Mouse (Mus musculus): ENCODE data around the gene Usp49. TPM values are rescaled to one million over a fixed set of nuclear protein-coding genes. Genes with fewer than 3 reads are reported as not detected.

Gene Usp49
- polyA plus RNA-seq, 1 experiment from 2014 or later = 4.1 TPM

DNA sequence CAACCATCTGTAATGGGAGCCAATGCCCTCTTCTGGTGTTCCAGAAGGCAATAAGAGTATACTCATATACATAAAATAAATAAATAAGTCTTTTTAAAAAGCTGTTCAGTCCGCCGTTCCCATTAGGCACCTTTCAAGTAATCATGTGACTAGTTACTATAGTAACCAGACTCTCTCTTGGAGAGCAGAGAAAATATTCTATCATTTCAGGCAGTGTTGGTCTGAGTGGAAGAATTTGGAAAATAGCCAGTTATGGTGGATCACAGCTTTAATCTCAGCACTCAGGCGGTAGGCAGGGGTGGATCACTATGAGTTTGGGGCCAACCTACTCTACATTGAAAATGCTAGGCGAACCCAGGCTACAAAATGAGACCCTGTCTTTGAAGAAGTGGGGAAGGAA, 38.7 kb downstream of the Usp49 start:
- DNase-seq (ENCODE audit: low spot score) = no peak
- Histone ChIP-seq H3K27me3 (replicated peaks; ENCODE audit: low read depth, poor library complexity, severe bottlenecking) (peaks cover 44% of the 10 kb centered on the region), H3K4me3 (no peak overlapping the region), H3K27ac (replicated peaks) (no peak overlapping the region), H3K36me3 (replicated peaks) (peaks cover 6% of the 10 kb centered on the region; the same call in 1 of the 2 replicates), H3K9me3 (no peaks in the 10 kb centered on the region), H3K4me1 (peaks cover 23% of the 10 kb centered on the region)
- 87% methylated on average over 4 of the region's 4 CpGs for WGBS

- peak overlapping the region; percentile 71; the same call in 1 of the 2 replicates for H3K27ac ChIP-seq (replicated peaks)
- peak overlapping the region; percentile 63 for H3K4me3 ChIP-seq
- no peaks in the 10 kb centered on the region for H3K9me3 ChIP-seq
- no peak for DNase-seq (ENCODE audit: low spot score)
- H3K27me3 ChIP-seq (replicated peaks; ENCODE audit: low read depth, poor library complexity, severe bottlenecking) = peaks cover 44% of the 10 kb centered on the region
- 8% methylated on average over 14 of the region's 14 CpGs for WGBS
- H3K4me1 ChIP-seq = peaks cover 26% of the 10 kb centered on the region
- peaks cover 22% of the 10 kb centered on the region for H3K36me3 ChIP-seq (replicated peaks)
Measured at GRCm38 (mm10) chr17:47671988-47672310, 41.5 kb downstream of the Usp49 start.

DNA sequence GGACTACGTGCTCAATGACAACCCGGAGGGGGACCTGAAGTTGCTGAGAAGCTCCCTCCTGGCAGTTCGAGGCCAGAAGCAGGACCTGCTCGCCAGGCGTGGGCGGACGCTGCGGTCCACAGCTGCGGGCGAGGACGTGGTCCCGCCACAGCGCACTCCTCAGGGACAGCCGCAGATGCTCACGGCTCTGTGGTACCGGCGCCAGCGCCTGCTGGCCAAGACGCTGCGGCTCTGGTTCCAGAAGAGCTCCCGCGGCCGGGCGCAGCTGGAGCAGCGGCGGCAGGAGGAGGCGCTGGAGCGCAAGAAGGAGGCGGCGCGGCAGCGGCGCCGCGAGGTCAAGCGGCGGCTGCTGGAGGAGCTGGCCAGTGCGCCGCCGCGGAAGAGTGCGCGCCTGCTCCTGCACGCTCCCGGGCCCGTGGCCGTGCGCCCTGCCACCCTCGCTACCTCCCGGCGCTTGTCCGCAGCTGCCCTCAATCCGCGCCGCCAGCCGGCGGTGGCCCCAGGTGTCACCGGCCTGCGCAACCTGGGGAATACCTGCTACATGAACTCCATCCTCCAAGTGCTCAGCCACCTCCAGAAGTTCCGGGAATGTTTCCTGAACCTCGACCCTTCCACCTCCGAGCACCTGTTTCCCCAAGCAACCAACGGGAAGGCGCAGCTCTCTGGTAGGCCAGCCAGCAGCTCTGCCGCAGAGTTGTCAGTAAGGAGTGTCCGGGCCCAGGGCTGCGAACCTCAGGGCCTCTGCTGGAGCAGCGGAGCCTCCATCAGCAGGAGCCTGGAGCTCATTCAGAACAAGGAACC, 42.0 kb downstream of the Usp49 start:
- H3K27me3 ChIP-seq (replicated peaks; ENCODE audit: low read depth, poor library complexity, severe bottlenecking) = peaks cover 44% of the 10 kb centered on the region
- peaks cover 25% of the 10 kb centered on the region for H3K36me3 ChIP-seq (replicated peaks)
- WGBS = 3% methylated on average over 68 of the region's 68 CpGs
- peak overlapping the region; percentile 71; the same call in 1 of the 2 replicates for H3K27ac ChIP-seq (replicated peaks)
- H3K4me3 ChIP-seq = peak overlapping the region; percentile 63
- H3K9me3 ChIP-seq = no peaks in the 10 kb centered on the region
- DNase-seq (ENCODE audit: low spot score) = peak; percentile 83
- H3K4me1 ChIP-seq = peaks cover 26% of the 10 kb centered on the region

DNA sequence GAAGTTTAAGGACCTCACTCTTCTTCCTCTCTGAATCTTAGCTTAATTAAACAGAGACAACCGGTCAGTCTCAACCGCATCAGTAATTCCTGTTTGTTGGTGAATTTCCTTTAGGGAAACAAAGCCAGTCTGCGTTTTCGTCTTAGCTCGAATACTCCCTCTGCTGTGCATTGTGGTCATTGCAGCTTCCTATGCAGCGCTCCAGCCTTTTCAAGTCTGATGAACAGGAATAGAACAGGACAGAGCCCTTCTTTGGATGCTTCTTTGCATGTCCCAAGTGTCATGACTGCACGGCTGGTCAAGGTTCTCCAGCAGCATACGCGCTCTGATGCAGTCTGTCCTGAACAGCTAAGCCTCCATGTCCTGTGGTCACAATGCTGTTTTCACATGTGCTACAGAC, 46.1 kb downstream of the Usp49 start:
- H3K27ac ChIP-seq (replicated peaks) = 0 out of 2 replicates have a peak overlapping the region, but pooled peaks have one; percentile 4
- peaks cover 26% of the 10 kb centered on the region for H3K4me1 ChIP-seq
- WGBS = 22% methylated on average over 9 of the region's 9 CpGs
- peak; percentile 72 for DNase-seq (ENCODE audit: low spot score)
- peaks cover 23% of the 10 kb centered on the region for H3K27me3 ChIP-seq (replicated peaks; ENCODE audit: low read depth, poor library complexity, severe bottlenecking)
- H3K9me3 ChIP-seq = no peaks in the 10 kb centered on the region
- no peak overlapping the region for H3K4me3 ChIP-seq
- peaks cover 63% of the 10 kb centered on the region for H3K36me3 ChIP-seq (replicated peaks)

- H3K4me3 ChIP-seq = no peak overlapping the region
- peaks cover 12% of the 10 kb centered on the region for H3K4me1 ChIP-seq
- H3K9me3 ChIP-seq = no peaks in the 10 kb centered on the region
- H3K27ac ChIP-seq (replicated peaks) = no peak overlapping the region
- H3K27me3 ChIP-seq (replicated peaks; ENCODE audit: low read depth, poor library complexity, severe bottlenecking) = peaks cover 7% of the 10 kb centered on the region
- no peak for DNase-seq (ENCODE audit: low spot score)
- H3K36me3 ChIP-seq (replicated peaks) = peaks cover 74% of the 10 kb centered on the region
- WGBS = 88% methylated on average over 5 of the region's 5 CpGs
Measured at GRCm38 (mm10) chr17:47678238-47678637, 47.7 kb downstream of the Usp49 start.

- H3K36me3 ChIP-seq (replicated peaks) = peaks cover 78% of the 10 kb centered on the region
- peaks cover 8% of the 10 kb centered on the region for H3K4me1 ChIP-seq
- peaks cover 2% of the 10 kb centered on the region for H3K27me3 ChIP-seq (replicated peaks; ENCODE audit: low read depth, poor library complexity, severe bottlenecking)
- DNase-seq (ENCODE audit: low spot score) = no peak
- H3K9me3 ChIP-seq = no peaks in the 10 kb centered on the region
- H3K4me3 ChIP-seq = no peak overlapping the region
- WGBS = 87% methylated on average over 5 of the region's 5 CpGs
- no peak overlapping the region for H3K27ac ChIP-seq (replicated peaks)
Measured at GRCm38 (mm10) chr17:47678702-47679101, 48.2 kb downstream of the Usp49 start.

DNA sequence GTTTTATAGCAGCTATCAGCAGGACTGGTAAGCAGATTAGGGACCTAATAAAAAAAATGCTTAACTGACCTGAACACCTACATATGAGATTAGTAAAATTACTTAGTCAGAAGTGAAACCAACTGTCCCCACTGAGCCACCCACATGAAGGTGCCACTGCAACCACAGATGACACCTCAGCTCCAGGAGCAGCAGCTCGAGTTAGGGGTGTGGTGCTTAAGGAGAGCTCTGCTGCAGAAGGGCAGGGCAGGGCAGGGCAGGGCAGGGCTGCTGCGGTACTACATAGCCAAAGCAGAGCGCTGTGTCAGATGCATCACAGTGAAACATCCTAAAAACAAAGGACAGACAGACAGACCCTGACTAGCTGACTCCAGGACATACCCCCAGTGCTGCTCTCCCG, 52.3 kb downstream of the Usp49 start:
- Histone ChIP-seq H3K27me3 (replicated peaks; ENCODE audit: low read depth, poor library complexity, severe bottlenecking) (no peaks in the 10 kb centered on the region), H3K4me1 (peaks cover 13% of the 10 kb centered on the region), H3K9me3 (no peaks in the 10 kb centered on the region), H3K36me3 (replicated peaks) (peaks cover 83% of the 10 kb centered on the region), H3K27ac (replicated peaks) (no peak overlapping the region), H3K4me3 (no peak overlapping the region)
- DNase-seq (ENCODE audit: low spot score) = no peak
- 85% methylated on average over 4 of the region's 4 CpGs for WGBS

- Histone ChIP-seq H3K4me1 (peaks cover 28% of the 10 kb centered on the region), H3K27me3 (replicated peaks; ENCODE audit: low read depth, poor library complexity, severe bottlenecking) (peaks cover 33% of the 10 kb centered on the region), H3K36me3 (replicated peaks) (peaks cover 38% of the 10 kb centered on the region), H3K27ac (replicated peaks) (peak overlapping the region; percentile 86), H3K9me3 (no peaks in the 10 kb centered on the region), H3K4me3 (peak overlapping the region; percentile 76)
- WGBS = 1% methylated on average over 70 of the region's 70 CpGs
- peak; percentile 97 for DNase-seq (ENCODE audit: low spot score)
Measured at GRCm38 (mm10) chr17:47687409-47688343, 57.2 kb downstream of the Usp49 start.

GRCm38 (mm10) chr17:47688344-47688607, 57.8 kb downstream of the Usp49 start, which contains the start of gene Tomm6:
TSS of gene Tomm6 (minus strand) at chr17:47688386.
- WGBS = under 1% methylated on average over 9 of the region's 9 CpGs
- DNase-seq (ENCODE audit: low spot score) = no peak
- peaks cover 39% of the 10 kb centered on the region for H3K27me3 ChIP-seq (replicated peaks; ENCODE audit: low read depth, poor library complexity, severe bottlenecking)

GRCm38 (mm10) chr17:47688608-47689575, 58.4 kb downstream of the Usp49 start, which contains the start of gene Frs3:
TSS of gene Frs3 (plus strand) at chr17:47689030.
- peaks cover 26% of the 10 kb centered on the region for H3K36me3 ChIP-seq (replicated peaks)
- peak within 1 kb of the TSS; percentile 76 for H3K4me3 ChIP-seq
- no peaks in the 10 kb centered on the region for H3K9me3 ChIP-seq
- peaks cover 35% of the 10 kb centered on the region for H3K4me1 ChIP-seq
- under 1% methylated on average over 58 of the region's 58 CpGs for WGBS
- peaks cover 45% of the 10 kb centered on the region for H3K27me3 ChIP-seq (replicated peaks; ENCODE audit: low read depth, poor library complexity, severe bottlenecking)
- peak; percentile 86 for DNase-seq (ENCODE audit: low spot score)
- H3K27ac ChIP-seq (replicated peaks) = peak within 1 kb of the TSS; percentile 86

More at GRCm38 (mm10) chr17:47688344-47688607, 57.8 kb downstream of the Usp49 start, which contains the start of gene Tomm6:
- Histone ChIP-seq H3K36me3 (replicated peaks) (peaks cover 32% of the 10 kb centered on the region), H3K9me3 (no peaks in the 10 kb centered on the region), H3K4me1 (peaks cover 29% of the 10 kb centered on the region), H3K4me3 (peak within 1 kb of the TSS; percentile 76), H3K27ac (replicated peaks) (peak within 1 kb of the TSS; percentile 86)

- WGBS = 79% methylated on average over 8 of the region's 8 CpGs
- peaks cover 46% of the 10 kb centered on the region for H3K27me3 ChIP-seq (replicated peaks; ENCODE audit: low read depth, poor library complexity, severe bottlenecking)
- peak overlapping the region; percentile 76 for H3K4me3 ChIP-seq
- DNase-seq (ENCODE audit: low spot score) = no peak
- peaks cover 16% of the 10 kb centered on the region for H3K36me3 ChIP-seq (replicated peaks)
- H3K4me1 ChIP-seq = peaks cover 44% of the 10 kb centered on the region
- no peak overlapping the region for H3K27ac ChIP-seq (replicated peaks)
- H3K9me3 ChIP-seq = no peaks in the 10 kb centered on the region
Measured at GRCm38 (mm10) chr17:47689894-47690293, 59.4 kb downstream of the Usp49 start.

- H3K4me1 ChIP-seq = peaks cover 46% of the 10 kb centered on the region
- WGBS = 94% methylated on average over 3 of the region's 3 CpGs
- H3K27me3 ChIP-seq (replicated peaks; ENCODE audit: low read depth, poor library complexity, severe bottlenecking) = peaks cover 56% of the 10 kb centered on the region
- no peaks in the 10 kb centered on the region for H3K9me3 ChIP-seq
- H3K27ac ChIP-seq (replicated peaks) = no peak overlapping the region
- DNase-seq (ENCODE audit: low spot score) = no peak
- H3K4me3 ChIP-seq = no peak overlapping the region
- no peaks in the 10 kb centered on the region; the same call in 1 of the 2 replicates for H3K36me3 ChIP-seq (replicated peaks)
Measured at GRCm38 (mm10) chr17:47691650-47692049, 61.2 kb downstream of the Usp49 start.
